Mouse (Mus musculus): Measurements from ENCODE around the gene Fam57a. TPM values are rescaled to one million over a fixed set of nuclear protein-coding genes. Genes with fewer than 3 reads are reported as not detected.

Fam57a gene
- polyA plus RNA-seq, 1 experiment, result 13.6 TPM

DNA sequence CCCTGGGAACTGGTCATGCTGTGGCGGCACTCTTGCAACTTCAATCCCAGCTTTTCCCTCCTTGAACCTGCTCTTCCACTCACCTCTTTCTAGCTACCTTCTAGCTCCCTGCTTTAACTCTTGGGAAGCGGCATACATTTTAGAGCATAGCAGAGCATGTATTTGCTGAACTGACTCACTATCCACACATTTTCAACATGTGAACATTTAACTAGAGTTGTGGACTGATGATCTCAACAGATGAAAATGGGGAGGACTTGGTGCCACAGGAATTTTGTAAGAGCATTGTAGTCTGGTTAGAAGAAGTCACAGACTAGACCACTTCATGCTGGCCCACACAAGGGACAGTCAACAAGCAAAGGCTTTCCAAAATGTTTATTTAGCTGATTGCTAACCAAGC, 21.1 kb upstream of the Fam57a start:
- no peaks in the 10 kb centered on the region for H3K27me3 ChIP-seq (ENCODE audit: control insufficient read depth, insufficient read depth, low read length)
- no peak overlapping the region for H3K27ac ChIP-seq (ENCODE audit: insufficient read depth, low read depth, low read length)
- H3K4me1 ChIP-seq (ENCODE audit: control insufficient read depth, insufficient read depth, insufficient read length, low read length), result peaks cover 3% of the 10 kb centered on the region; the same call in 1 of the 2 replicates
- 91% methylated on average over 2 of the region's 2 CpGs for WGBS
- peaks cover 40% of the 10 kb centered on the region for H3K36me3 ChIP-seq (ENCODE audit: control insufficient read depth, insufficient read depth, low read length)
- TF ChIP-seq CTCF (IDR thresholded peaks at IDR 0.05; ENCODE audit: extremely low read depth, insufficient read length, insufficient replicate concordance, low read depth, low read length), result no peak
- no peak overlapping the region for H3K4me3 ChIP-seq (ENCODE audit: low read depth, low read length)

DNA sequence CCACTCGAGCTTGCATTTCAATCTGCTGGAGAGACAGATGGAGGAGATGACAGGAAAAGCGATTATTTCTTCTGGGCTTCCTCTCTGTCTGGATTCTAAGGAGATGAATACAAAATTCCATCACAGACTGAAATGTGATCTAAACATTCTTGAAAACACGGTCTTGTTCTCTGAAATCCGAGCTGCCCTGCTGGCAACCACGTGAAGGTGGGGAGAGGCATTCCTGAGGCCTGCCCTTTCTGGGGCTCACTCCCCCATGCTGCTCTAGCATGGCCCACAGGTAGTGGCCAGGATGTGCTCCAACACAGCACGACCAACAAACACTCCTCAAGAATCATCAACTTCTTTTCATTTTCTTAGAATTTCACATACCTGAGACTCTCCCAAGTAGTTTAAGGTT, 19.2 kb upstream of the Fam57a start:
- H3K36me3 ChIP-seq (ENCODE audit: control insufficient read depth, insufficient read depth, low read length), result peaks cover 42% of the 10 kb centered on the region

DNA sequence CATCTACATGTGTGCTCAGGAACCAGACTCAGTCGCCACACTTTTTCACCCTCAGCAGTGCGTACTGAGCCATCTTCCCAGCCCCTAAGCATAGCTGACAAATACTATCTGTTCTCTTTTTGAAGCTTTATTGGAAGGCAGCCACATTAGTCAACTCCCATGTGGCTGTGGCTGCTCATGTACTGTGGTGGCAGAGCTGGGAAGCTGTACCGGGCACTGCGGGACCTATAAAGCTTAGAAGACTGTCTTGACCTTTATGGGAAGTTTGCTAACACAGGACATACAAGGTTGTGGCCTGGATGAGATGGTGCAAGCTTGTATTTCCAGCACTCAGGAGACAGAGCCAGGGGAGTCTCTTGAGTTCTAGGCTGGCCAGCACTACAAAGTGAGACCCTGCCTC, 12.8 kb upstream of the Fam57a start:
- Histone ChIP-seq H3K36me3 (ENCODE audit: control insufficient read depth, insufficient read depth, low read length) (peaks cover 15% of the 10 kb centered on the region), H3K27me3 (ENCODE audit: control insufficient read depth, insufficient read depth, low read length) (no peaks in the 10 kb centered on the region), H3K4me1 (ENCODE audit: control insufficient read depth, insufficient read depth, insufficient read length, low read length) (no peaks in the 10 kb centered on the region), H3K4me3 (ENCODE audit: low read depth, low read length) (no peak overlapping the region), H3K27ac (ENCODE audit: insufficient read depth, low read depth, low read length) (no peak overlapping the region)
- WGBS, result 89% methylated on average over 4 of the region's 4 CpGs
- TF ChIP-seq CTCF (IDR thresholded peaks at IDR 0.05; ENCODE audit: extremely low read depth, insufficient read length, insufficient replicate concordance, low read depth, low read length), result no peak

More for the DNA sequence above, 19.2 kb upstream of the Fam57a start:
- TF ChIP-seq POLR2A (IDR thresholded peaks at IDR 0.05; ENCODE audit: low read depth, low read length), result no peak
- no peak for TF ChIP-seq CTCF (IDR thresholded peaks at IDR 0.05; ENCODE audit: extremely low read depth, insufficient read length, insufficient replicate concordance, low read depth, low read length)
- Histone ChIP-seq H3K4me1 (ENCODE audit: control insufficient read depth, insufficient read depth, insufficient read length, low read length) (no peaks in the 10 kb centered on the region), H3K27ac (ENCODE audit: insufficient read depth, low read depth, low read length) (no peak overlapping the region), H3K4me3 (ENCODE audit: low read depth, low read length) (no peak overlapping the region), H3K27me3 (ENCODE audit: control insufficient read depth, insufficient read depth, low read length) (no peaks in the 10 kb centered on the region)
- 69% methylated on average over 6 of the region's 6 CpGs for WGBS

DNA sequence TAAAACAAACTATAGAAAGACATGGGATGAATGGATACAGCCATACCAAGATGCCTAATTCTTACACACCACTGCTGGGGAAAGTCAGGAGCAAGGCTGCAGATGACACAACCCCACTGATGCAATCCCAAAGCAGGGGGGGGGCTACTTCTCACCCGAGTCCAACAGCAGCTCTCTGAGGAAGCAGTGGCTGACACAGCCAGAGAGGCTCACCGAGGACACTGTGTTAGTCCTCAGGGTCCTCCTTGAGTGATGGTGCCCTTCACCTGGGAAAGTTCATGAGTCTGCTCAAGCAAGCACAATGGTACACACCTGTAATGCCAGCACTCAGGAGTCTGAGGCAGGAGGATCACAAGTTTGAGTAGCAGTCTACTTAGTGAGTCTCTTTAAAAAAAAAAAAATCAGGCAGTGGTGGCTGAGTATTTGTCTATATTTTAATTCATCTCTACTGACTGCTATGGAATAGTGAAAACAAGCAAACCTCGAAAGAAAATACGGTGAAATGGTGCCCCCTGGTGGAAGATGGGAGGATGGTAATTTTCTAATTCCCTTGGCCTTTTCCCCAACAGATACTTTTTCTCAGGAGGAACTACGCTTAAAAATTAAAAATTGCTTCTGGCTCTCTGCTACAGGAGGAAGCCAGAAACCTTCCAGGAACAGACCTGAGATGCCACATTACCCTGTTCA, 12.2 kb upstream of the Fam57a start:
- Histone ChIP-seq H3K4me1 (ENCODE audit: control insufficient read depth, insufficient read depth, insufficient read length, low read length) (no peaks in the 10 kb centered on the region), H3K36me3 (ENCODE audit: control insufficient read depth, insufficient read depth, low read length) (peaks cover 14% of the 10 kb centered on the region), H3K27me3 (ENCODE audit: control insufficient read depth, insufficient read depth, low read length) (no peaks in the 10 kb centered on the region), H3K4me3 (ENCODE audit: low read depth, low read length) (no peak overlapping the region), H3K27ac (ENCODE audit: insufficient read depth, low read depth, low read length) (no peak overlapping the region)
- WGBS, result 19% methylated on average over 5 of the region's 5 CpGs
- TF ChIP-seq CTCF (IDR thresholded peaks at IDR 0.05; ENCODE audit: extremely low read depth, insufficient read length, insufficient replicate concordance, low read depth, low read length) (0 out of 2 replicates have a peak, but pooled peaks have one; percentile 4), POLR2A (IDR thresholded peaks at IDR 0.05; ENCODE audit: low read depth, low read length) (no peak)

DNA sequence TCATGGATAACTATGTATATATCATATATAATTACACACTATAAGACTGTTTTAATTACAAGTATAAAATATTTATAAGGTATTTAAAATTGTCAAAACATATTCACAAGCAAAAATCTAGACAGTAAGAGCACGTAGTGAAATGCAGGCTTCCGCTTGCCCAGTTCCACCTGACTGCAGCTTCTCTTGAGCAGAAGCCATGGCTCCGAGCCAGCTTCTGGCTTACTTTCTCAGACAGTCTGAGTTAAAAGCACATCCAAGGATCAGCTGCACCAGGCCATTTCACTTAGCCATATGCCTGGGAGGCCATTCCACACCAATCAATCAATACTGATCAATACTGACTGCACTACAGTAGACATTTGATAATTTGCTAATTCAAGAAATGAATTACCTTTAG, 10.5 kb upstream of the Fam57a start:
- WGBS, result 78% methylated on average over 3 of the region's 3 CpGs
- no peaks in the 10 kb centered on the region for H3K27me3 ChIP-seq (ENCODE audit: control insufficient read depth, insufficient read depth, low read length)
- TF ChIP-seq CTCF (IDR thresholded peaks at IDR 0.05; ENCODE audit: extremely low read depth, insufficient read length, insufficient replicate concordance, low read depth, low read length) (no peak), POLR2A (IDR thresholded peaks at IDR 0.05; ENCODE audit: low read depth, low read length) (no peak)
- no peak overlapping the region for H3K4me3 ChIP-seq (ENCODE audit: low read depth, low read length)
- peaks cover 9% of the 10 kb centered on the region for H3K36me3 ChIP-seq (ENCODE audit: control insufficient read depth, insufficient read depth, low read length)
- no peak overlapping the region for H3K27ac ChIP-seq (ENCODE audit: insufficient read depth, low read depth, low read length)
- H3K4me1 ChIP-seq (ENCODE audit: control insufficient read depth, insufficient read depth, insufficient read length, low read length), result no peaks in the 10 kb centered on the region

DNA sequence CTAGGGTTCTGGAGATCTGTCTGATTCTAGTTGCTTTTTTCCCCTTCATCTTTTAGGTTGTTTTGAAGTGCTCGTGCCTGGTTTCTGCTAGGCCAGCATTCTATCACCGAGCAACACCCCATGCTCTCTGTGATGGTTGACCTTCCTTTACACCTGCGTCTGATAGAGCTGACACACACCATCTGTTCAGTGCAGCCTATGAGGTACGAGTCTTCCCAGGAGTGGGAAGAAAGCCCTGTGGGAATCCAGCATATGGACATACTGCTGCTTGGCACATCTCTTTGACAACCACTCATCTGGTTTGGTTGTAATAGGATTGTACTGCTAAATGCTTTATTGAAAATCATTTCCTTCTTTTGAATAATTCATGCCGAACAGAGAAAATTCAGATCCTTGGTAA, 9.3 kb upstream of the Fam57a start:
- Histone ChIP-seq H3K4me1 (ENCODE audit: control insufficient read depth, insufficient read depth, insufficient read length, low read length) (no peaks in the 10 kb centered on the region), H3K36me3 (ENCODE audit: control insufficient read depth, insufficient read depth, low read length) (peaks cover 9% of the 10 kb centered on the region), H3K27ac (ENCODE audit: insufficient read depth, low read depth, low read length) (no peak overlapping the region), H3K4me3 (ENCODE audit: low read depth, low read length) (no peak overlapping the region), H3K27me3 (ENCODE audit: control insufficient read depth, insufficient read depth, low read length) (no peaks in the 10 kb centered on the region)
- WGBS, result 79% methylated on average over 5 of the region's 5 CpGs
- TF ChIP-seq CTCF (IDR thresholded peaks at IDR 0.05; ENCODE audit: extremely low read depth, insufficient read length, insufficient replicate concordance, low read depth, low read length), result no peak
- no peak for TF ChIP-seq POLR2A (IDR thresholded peaks at IDR 0.05; ENCODE audit: low read depth, low read length)

DNA sequence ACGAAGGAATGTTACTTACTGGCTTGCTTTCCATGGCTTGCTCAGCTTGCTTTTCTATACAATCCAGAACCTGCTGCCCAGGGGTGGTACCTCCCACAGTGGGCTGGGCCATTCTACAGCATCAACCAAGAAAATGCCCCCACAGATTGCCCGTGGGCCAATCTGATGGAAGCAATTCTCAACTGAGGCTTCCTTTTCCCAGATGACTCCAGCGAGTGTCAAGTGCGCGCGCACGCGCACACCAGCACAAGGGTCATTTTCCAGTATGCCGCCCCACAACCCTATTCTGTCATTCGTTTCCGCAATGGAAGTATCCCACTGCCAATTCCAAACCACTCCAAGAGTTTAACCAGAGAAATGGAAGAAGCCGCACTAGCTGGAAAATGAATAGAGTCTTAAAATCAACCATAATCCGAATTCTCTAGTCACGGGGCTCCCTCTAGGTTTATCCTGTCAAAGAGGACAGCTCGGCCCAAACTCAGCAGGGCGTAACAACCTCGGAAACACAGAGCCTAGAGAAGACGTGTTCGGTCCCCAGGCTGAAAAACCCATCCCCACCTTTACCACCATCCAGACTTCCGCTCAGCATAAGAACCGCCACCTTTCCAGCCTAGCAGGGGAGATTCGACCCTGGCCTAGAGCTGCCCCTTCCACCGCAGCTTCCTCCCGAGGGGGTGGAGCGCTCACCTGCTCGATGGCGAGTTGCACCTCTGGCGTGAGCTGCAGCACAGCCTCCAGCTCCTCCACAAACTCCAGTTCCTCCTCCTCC, 561 bp upstream of the Fam57a start:
- Histone ChIP-seq H3K36me3 (ENCODE audit: control insufficient read depth, insufficient read depth, low read length) (peaks cover 9% of the 10 kb centered on the region), H3K27ac (ENCODE audit: insufficient read depth, low read depth, low read length) (peak overlapping the region; percentile 66)
- whole genome bisulfite sequencing, result under 1% methylated on average over 28 of the region's 28 CpGs

More for the DNA sequence above, 561 bp upstream of the Fam57a start:
- TF ChIP-seq POLR2A (IDR thresholded peaks at IDR 0.05; ENCODE audit: low read depth, low read length) (no peak), CTCF (IDR thresholded peaks at IDR 0.05; ENCODE audit: extremely low read depth, insufficient read length, insufficient replicate concordance, low read depth, low read length) (no peak)
- 0 out of 2 replicates have a peak, but pooled peaks cover 2% of the 10 kb centered on the region for H3K4me1 ChIP-seq (ENCODE audit: control insufficient read depth, insufficient read depth, insufficient read length, low read length)
- no peaks in the 10 kb centered on the region for H3K27me3 ChIP-seq (ENCODE audit: control insufficient read depth, insufficient read depth, low read length)
- peak overlapping the region; percentile 77 for H3K4me3 ChIP-seq (ENCODE audit: low read depth, low read length)
